Mouse (Mus musculus): Measurements from ENCODE around the gene Znrf4.

DNA sequence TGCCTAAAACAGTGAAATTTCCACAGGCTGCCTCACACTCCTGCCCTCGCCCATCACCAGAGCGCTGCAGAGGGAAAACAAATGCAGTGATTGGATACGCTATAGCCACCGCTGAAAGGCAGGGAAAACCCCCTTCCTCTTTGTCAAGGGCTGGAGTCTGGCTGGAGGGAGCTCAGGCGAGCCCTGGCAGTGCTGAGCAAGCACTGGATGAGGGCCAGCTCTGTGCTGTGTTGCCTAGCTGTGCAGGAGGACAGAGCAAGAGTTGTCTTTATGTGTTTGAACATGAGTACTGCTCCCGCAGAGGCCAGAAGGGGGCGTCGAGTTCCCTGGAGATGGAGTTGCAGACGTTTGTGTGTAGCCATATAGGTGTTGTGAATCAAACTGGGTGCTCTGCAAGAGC, 9.7 kb downstream of the Znrf4 start:
- no peak for TF ChIP-seq USF1 (IDR thresholded peaks at IDR 0.05; ENCODE audit: low read depth)
- TF ChIP-seq POLR2A (IDR thresholded peaks at IDR 0.05; ENCODE audit: insufficient read length, low read depth), result no peak
- no peak for TF ChIP-seq MYOD1 (IDR thresholded peaks at IDR 0.05; ENCODE audit: control insufficient read depth in 1 of 3, insufficient read length in 2 of 3, low read depth in 2 of 3)
- no peak for TF ChIP-seq TCF3 (IDR thresholded peaks at IDR 0.05; ENCODE audit: insufficient read length, low read depth)
- TF ChIP-seq MYOG (IDR thresholded peaks at IDR 0.05; ENCODE audit: control insufficient read depth in 1 of 3, insufficient read depth in 1 of 3, insufficient read length in 2 of 3, low read depth in 2 of 3), result no peak
